Mouse (Mus musculus): ENCODE results near the gene Nudt21.

Gene Nudt21

GRCm38 (mm10) chr8:94004139-94004538 is 32.7 kb downstream of the Nudt21 start:
- no peak for DNase-seq (ENCODE audit: low read depth in 1 of 2, low spot score in 2 of 2)

- DNase-seq (ENCODE audit: low read depth in 1 of 2, low spot score in 2 of 2) = no peak
Measured at GRCm38 (mm10) chr8:93998961-93999360, 37.9 kb downstream of the Nudt21 start.

GRCm38 (mm10) chr8:93989739-93990138 is 47.1 kb downstream of the Nudt21 start:
- DNase-seq (ENCODE audit: low read depth in 1 of 2, low spot score in 2 of 2) = no peak

- no peak for DNase-seq (ENCODE audit: low read depth in 1 of 2, low spot score in 2 of 2)
Measured at GRCm38 (mm10) chr8:93984731-93985130, 52.1 kb downstream of the Nudt21 start.

- no peak for DNase-seq (ENCODE audit: low read depth in 1 of 2, low spot score in 2 of 2)
Measured at GRCm38 (mm10) chr8:93983827-93984226, 53.0 kb downstream of the Nudt21 start.

- DNase-seq (ENCODE audit: low read depth in 1 of 2, low spot score in 2 of 2) = no peak
Measured at GRCm38 (mm10) chr8:93981679-93982215, 55.1 kb downstream of the Nudt21 start.

GRCm38 (mm10) chr8:93980141-93980540 is 56.7 kb downstream of the Nudt21 start:
- DNase-seq (ENCODE audit: low read depth in 1 of 2, low spot score in 2 of 2) = no peak

GRCm38 (mm10) chr8:93976446-93977211 is 60.2 kb downstream of the Nudt21 start:
- DNase-seq (ENCODE audit: low read depth in 1 of 2, low spot score in 2 of 2) = no peak

- no peak for DNase-seq (ENCODE audit: low read depth in 1 of 2, low spot score in 2 of 2)
Measured at GRCm38 (mm10) chr8:93975358-93975757, 61.5 kb downstream of the Nudt21 start.

- no peak for DNase-seq (ENCODE audit: low read depth in 1 of 2, low spot score in 2 of 2)
Measured at GRCm38 (mm10) chr8:93974602-93975186, 62.1 kb downstream of the Nudt21 start.

- DNase-seq (ENCODE audit: low read depth in 1 of 2, low spot score in 2 of 2) = no peak
Measured at GRCm38 (mm10) chr8:93973831-93974375, 62.9 kb downstream of the Nudt21 start.

- no peak for DNase-seq (ENCODE audit: low read depth in 1 of 2, low spot score in 2 of 2)
Measured at GRCm38 (mm10) chr8:93972971-93973734, 63.7 kb downstream of the Nudt21 start.

- no peak for DNase-seq (ENCODE audit: low read depth in 1 of 2, low spot score in 2 of 2)
Measured at GRCm38 (mm10) chr8:93972211-93972610, 64.6 kb downstream of the Nudt21 start.

GRCm38 (mm10) chr8:93971451-93971850 is 65.4 kb downstream of the Nudt21 start:
- DNase-seq (ENCODE audit: low read depth in 1 of 2, low spot score in 2 of 2) = no peak

GRCm38 (mm10) chr8:93969626-93970340 is 67.0 kb downstream of the Nudt21 start:
- DNase-seq (ENCODE audit: low read depth in 1 of 2, low spot score in 2 of 2) = no peak

- DNase-seq (ENCODE audit: low read depth in 1 of 2, low spot score in 2 of 2) = no peak
Measured at GRCm38 (mm10) chr8:93968293-93968692, 68.5 kb downstream of the Nudt21 start.

Data from monocyte, adult 2 months (primary cell).